Mouse (Mus musculus) heart, embryonic 14.5 days (tissue): Measurements from ENCODE around the gene Slc5a8. TPM values are rescaled to one million over a fixed set of nuclear protein-coding genes. Genes with fewer than 3 reads are reported as not detected.

Experiments
- polyA plus RNA-seq: library from polyadenylated mRNA; unstranded; fragments of >200 nt; fragmentation: Nextera tagmentation; extraction: Ambion mirVana; gene quantifications from 2 replicates; pipeline ENCODE4 v1.2.1, GENCODE M21; 2014

Slc5a8 gene
- polyA plus RNA-seq, 1 experiment from 2014 or later: not detected

Other genes starting within 250 kb of the Slc5a8 start
- 0.36 and 0.45 TPM in 2 replicates for gene Spic, start 201.0 kb upstream of the Slc5a8 start, polyA plus RNA-seq
- 141 and 153 TPM in 2 replicates for gene Arl1, start 155.1 kb upstream of the Slc5a8 start, polyA plus RNA-seq
- gene Utp20, start 59.2 kb upstream of the Slc5a8 start, polyA plus RNA-seq: 11.0 and 11.4 TPM in 2 replicates